Mouse (Mus musculus): ENCODE results near the gene Zmynd15. TPM values are rescaled to one million over a fixed set of nuclear protein-coding genes. Genes with fewer than 3 reads are reported as not detected.

The Zmynd15 gene
- polyA plus RNA-seq, 1 experiment from 2014 or later: 0.62 TPM

- Histone ChIP-seq H3K9ac (no peak overlapping the region), H3K27me3 (replicated peaks) (no peaks in the 10 kb centered on the region), H3K36me3 (replicated peaks) (no peaks in the 10 kb centered on the region), H3K4me3 (no peak overlapping the region), H3K4me2 (no peak overlapping the region), H3K9me3 (no peaks in the 10 kb centered on the region), H3K27ac (no peak overlapping the region), H3K4me1 (peaks cover 9% of the 10 kb centered on the region)
- no peak for ATAC-seq (replicated peaks)
- 47% methylated on average over 11 of the region's 11 CpGs for WGBS
These were observed 54.3 kb downstream of the Zmynd15 start for GRCm38 (mm10) chr11:70513520-70513919.

GRCm38 (mm10) chr11:70514288-70514687, 55.1 kb downstream of the Zmynd15 start, which contains the start of gene Vmo1:
Gene Vmo1, minus strand, starts transcription at chr11:70514616.
- WGBS: 88% methylated on average over 7 of the region's 7 CpGs
- H3K9me3 ChIP-seq: no peaks in the 10 kb centered on the region
- H3K4me1 ChIP-seq: peaks cover 9% of the 10 kb centered on the region
- no peak for ATAC-seq (replicated peaks)
- no peak within 1 kb of the TSS for H3K27ac ChIP-seq
- no peaks in the 10 kb centered on the region for H3K36me3 ChIP-seq (replicated peaks)
- H3K9ac ChIP-seq: no peak within 1 kb of the TSS
- no peak within 1 kb of the TSS for H3K4me3 ChIP-seq
- H3K27me3 ChIP-seq (replicated peaks): no peaks in the 10 kb centered on the region
- H3K4me2 ChIP-seq: no peak within 1 kb of the TSS

Small RNA genes within 50 kb of the gene (microRNA-seq; reads per million reads assigned to microRNA genes)
- 0.74 reads per million for gene Mir7115

Other genes with a start within 250 kb of the Zmynd15 start
- gene Slc16a11, start 246.7 kb upstream of the Zmynd15 start, polyA plus RNA-seq (2015; fragmentation: Nextera tagmentation; extraction: Ambion mirVana): 6.4 and 8.6 TPM in 2 replicates
- 14.2 and 15.0 TPM in 2 replicates for gene Slc16a13, start 238.4 kb upstream of the Zmynd15 start, polyA plus RNA-seq (2015; fragmentation: Nextera tagmentation; extraction: Ambion mirVana)
- gene Bcl6b, start 229.6 kb upstream of the Zmynd15 start, polyA plus RNA-seq (2015; fragmentation: Nextera tagmentation; extraction: Ambion mirVana): 5.3 and 5.6 TPM in 2 replicates
- 173 TPM in 2 replicates for gene 0610010K14Rik, start 221.5 kb upstream of the Zmynd15 start, polyA plus RNA-seq (2015; fragmentation: Nextera tagmentation; extraction: Ambion mirVana)
- gene Gm21988, start 219.6 kb upstream of the Zmynd15 start, polyA plus RNA-seq (2015; fragmentation: Nextera tagmentation; extraction: Ambion mirVana): 13.0 and 14.1 TPM in 2 replicates
- gene Rnasek, start 219.6 kb upstream of the Zmynd15 start, polyA plus RNA-seq (2015; fragmentation: Nextera tagmentation; extraction: Ambion mirVana): 351 and 366 TPM in 2 replicates
- gene Alox12, start 204.1 kb upstream of the Zmynd15 start, polyA plus RNA-seq (2015; fragmentation: Nextera tagmentation; extraction: Ambion mirVana): 0.49 and 0.74 TPM in 2 replicates
- 0.22 TPM in 1 of 2 replicates, not detected in the other for gene Alox12e, start 136.8 kb upstream of the Zmynd15 start, polyA plus RNA-seq (2015; fragmentation: Nextera tagmentation; extraction: Ambion mirVana)
- gene Alox15, start 107.4 kb upstream of the Zmynd15 start, polyA plus RNA-seq (2015; fragmentation: Nextera tagmentation; extraction: Ambion mirVana): 0.06 TPM in 1 of 2 replicates, not detected in the other
- gene Pelp1, start 49.4 kb upstream of the Zmynd15 start, polyA plus RNA-seq (2015; fragmentation: Nextera tagmentation; extraction: Ambion mirVana): 32.6 and 33.8 TPM in 2 replicates
- 53.6 and 53.8 TPM in 2 replicates for gene Arrb2, start 26.8 kb upstream of the Zmynd15 start, polyA plus RNA-seq (2015; fragmentation: Nextera tagmentation; extraction: Ambion mirVana)
- gene Med11, start 7.5 kb upstream of the Zmynd15 start, polyA plus RNA-seq (2015; fragmentation: Nextera tagmentation; extraction: Ambion mirVana): 46.2 and 49.5 TPM in 2 replicates
- 2.5 and 2.9 TPM in 2 replicates for gene Cxcl16, start 551 bp downstream of the Zmynd15 start, polyA plus RNA-seq (2015; fragmentation: Nextera tagmentation; extraction: Ambion mirVana)
- gene Tm4sf5, start 45.8 kb downstream of the Zmynd15 start, polyA plus RNA-seq (2015; fragmentation: Nextera tagmentation; extraction: Ambion mirVana): 3.8 and 4.0 TPM in 2 replicates
- gene Vmo1, start 55.2 kb downstream of the Zmynd15 start, polyA plus RNA-seq (2015; fragmentation: Nextera tagmentation; extraction: Ambion mirVana): 0.46 TPM in 1 of 2 replicates, not detected in the other
- 0.14 and 0.27 TPM in 2 replicates for gene Gltpd2, start 59.8 kb downstream of the Zmynd15 start, polyA plus RNA-seq (2015; fragmentation: Nextera tagmentation; extraction: Ambion mirVana)
- 777 and 795 TPM in 2 replicates for gene Psmb6, start 65.9 kb downstream of the Zmynd15 start, polyA plus RNA-seq (2015; fragmentation: Nextera tagmentation; extraction: Ambion mirVana)
- gene Gm40193, start 73.5 kb downstream of the Zmynd15 start, polyA plus RNA-seq (2015; fragmentation: Nextera tagmentation; extraction: Ambion mirVana): not detected in 2 replicates
- 13.8 and 14.8 TPM in 2 replicates for gene Pld2, start 80.6 kb downstream of the Zmynd15 start, polyA plus RNA-seq (2015; fragmentation: Nextera tagmentation; extraction: Ambion mirVana)
- 17.9 and 18.7 TPM in 2 replicates for gene Mink1, start 103.4 kb downstream of the Zmynd15 start, polyA plus RNA-seq (2015; fragmentation: Nextera tagmentation; extraction: Ambion mirVana)
- gene 4930544D05Rik, start 156.4 kb downstream of the Zmynd15 start, polyA plus RNA-seq (2015; fragmentation: Nextera tagmentation; extraction: Ambion mirVana): not detected in 2 replicates
- gene Chrne, start 159.8 kb downstream of the Zmynd15 start, polyA plus RNA-seq (2015; fragmentation: Nextera tagmentation; extraction: Ambion mirVana): not detected in 2 replicates
- gene Gp1ba, start 179.7 kb downstream of the Zmynd15 start, polyA plus RNA-seq (2015; fragmentation: Nextera tagmentation; extraction: Ambion mirVana): 0.11 and 0.14 TPM in 2 replicates
- gene Rnf167, start 187.8 kb downstream of the Zmynd15 start, polyA plus RNA-seq (2015; fragmentation: Nextera tagmentation; extraction: Ambion mirVana): 114 and 122 TPM in 2 replicates
- 180 and 181 TPM in 2 replicates for gene Slc25a11, start 188.0 kb downstream of the Zmynd15 start, polyA plus RNA-seq (2015; fragmentation: Nextera tagmentation; extraction: Ambion mirVana)
- gene Pfn1, start 195.2 kb downstream of the Zmynd15 start, polyA plus RNA-seq (2015; fragmentation: Nextera tagmentation; extraction: Ambion mirVana): 659 and 665 TPM in 2 replicates
- 8.0 and 8.3 TPM in 2 replicates for gene Eno3, start 197.8 kb downstream of the Zmynd15 start, polyA plus RNA-seq (2015; fragmentation: Nextera tagmentation; extraction: Ambion mirVana)
- gene Spag7, start 210.0 kb downstream of the Zmynd15 start, polyA plus RNA-seq (2015; fragmentation: Nextera tagmentation; extraction: Ambion mirVana): 171 and 173 TPM in 2 replicates
- 23.5 and 25.0 TPM in 2 replicates for gene Camta2, start 228.7 kb downstream of the Zmynd15 start, polyA plus RNA-seq (2015; fragmentation: Nextera tagmentation; extraction: Ambion mirVana)
- gene Inca1, start 240.7 kb downstream of the Zmynd15 start, polyA plus RNA-seq (2015; fragmentation: Nextera tagmentation; extraction: Ambion mirVana): 1.0 and 1.7 TPM in 2 replicates
- gene Kif1c, start 241.1 kb downstream of the Zmynd15 start, polyA plus RNA-seq (2015; fragmentation: Nextera tagmentation; extraction: Ambion mirVana): 1.9 TPM in 2 replicates